Mouse (Mus musculus) telencephalon, adult 2 months (tissue): Measurements from ENCODE around the gene Dkkl1.
A peak's percentile ranks its signal among the peaks of the same experiment; 100 is the strongest.

Experiments
- DNase-seq: peaks from one replicate; pipeline ENCODE4 v3.0.0-alpha.2; 2011; ENCODE audit warnings: low read depth, low spot score

Gene Dkkl1

DNA sequence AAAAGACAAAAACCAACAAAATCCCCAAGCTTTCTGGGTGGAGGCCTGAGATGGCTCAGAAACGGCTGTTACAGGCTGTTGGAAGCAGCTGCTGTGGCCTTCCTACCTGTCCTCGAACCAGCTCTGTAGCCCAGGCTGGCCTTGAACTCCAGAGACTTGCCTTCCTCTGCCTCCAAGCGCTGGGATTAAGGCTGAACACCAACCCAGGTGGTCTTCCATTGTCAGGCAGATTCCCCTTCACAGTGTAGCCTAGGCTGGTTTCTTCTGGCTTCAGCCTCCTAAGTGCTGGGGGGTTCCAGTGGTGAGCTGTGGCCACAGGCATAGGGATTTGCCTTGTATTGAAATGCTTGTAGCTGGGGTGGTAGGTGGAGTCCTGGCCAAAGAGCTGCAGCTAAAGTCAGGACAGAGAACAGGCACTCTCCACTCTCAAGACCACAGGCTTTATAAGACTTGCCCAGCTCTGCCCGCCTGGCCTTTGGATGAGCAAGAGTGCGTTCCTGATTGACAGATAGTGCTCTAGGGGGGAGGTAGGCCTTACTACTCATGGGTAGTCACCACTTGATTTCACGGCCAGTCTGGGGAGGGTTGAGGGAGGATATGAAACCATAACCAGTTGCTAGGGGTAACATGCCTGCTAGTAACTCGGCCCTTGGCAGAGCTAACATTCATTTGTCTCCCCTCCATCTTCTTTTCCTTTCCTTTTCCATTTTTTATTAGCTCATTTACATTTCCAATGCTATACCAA is 17.7 kb upstream of the Dkkl1 start:
- no peak for DNase-seq

DNA sequence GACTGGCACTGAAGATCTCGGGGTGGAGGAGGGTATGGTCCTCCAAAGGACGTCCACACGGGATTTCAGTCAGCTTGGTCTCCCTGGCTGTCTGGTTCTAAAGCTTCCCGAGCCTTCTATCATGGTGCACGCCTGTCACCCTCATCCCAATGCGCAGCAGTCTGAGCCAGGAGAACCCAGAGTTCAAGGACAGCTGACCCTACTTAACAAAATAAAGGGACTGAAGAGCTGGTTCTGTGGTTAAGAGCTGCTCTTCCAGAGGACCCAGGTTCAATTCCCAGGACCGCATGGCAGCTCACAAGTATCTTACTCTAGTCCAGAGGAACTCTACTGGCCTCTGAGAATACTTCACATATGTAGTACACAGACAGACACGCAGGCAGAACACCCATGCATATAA is 17.1 kb upstream of the Dkkl1 start:
- no peak for DNase-seq

DNA sequence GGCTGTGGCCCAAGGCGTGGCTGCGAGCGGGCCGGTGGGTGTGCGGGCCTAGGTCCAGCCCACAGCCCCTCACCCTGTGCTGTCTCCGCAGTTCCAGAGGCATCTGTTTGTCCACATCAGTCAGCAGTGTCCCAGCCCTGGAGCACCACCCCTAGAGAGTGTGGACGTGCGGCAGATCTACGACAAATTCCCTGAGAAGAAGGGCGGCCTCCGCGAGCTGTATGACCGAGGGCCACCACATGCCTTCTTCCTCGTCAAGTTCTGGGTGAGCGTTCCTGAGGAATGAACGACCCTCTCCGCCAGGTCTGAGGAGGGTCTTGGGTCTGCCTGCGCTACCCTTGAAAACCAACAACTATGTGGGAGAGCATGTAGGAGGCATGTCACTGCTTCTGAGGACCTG is 16.6 kb upstream of the Dkkl1 start:
- no peak for DNase-seq

DNA sequence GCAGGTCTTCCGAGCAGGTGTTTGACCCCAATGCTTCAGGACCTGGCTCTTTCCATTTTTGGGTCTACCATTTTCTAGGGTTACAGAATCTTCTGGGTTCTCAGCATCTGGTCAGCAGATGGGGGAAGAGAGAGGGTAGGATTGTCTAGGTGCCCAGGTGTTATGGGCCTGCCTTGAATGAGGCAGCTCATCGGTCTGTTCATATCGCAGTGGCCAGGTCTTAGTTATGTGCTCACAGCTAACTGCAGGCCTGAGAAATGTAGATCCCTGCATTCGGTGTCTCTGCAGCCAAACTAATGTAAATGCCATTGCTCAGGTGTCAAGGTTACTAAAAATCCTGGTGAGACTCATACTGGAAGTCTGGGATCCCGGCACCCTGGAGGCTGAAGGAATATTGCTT is 14.5 kb upstream of the Dkkl1 start:
- no peak for DNase-seq

DNA sequence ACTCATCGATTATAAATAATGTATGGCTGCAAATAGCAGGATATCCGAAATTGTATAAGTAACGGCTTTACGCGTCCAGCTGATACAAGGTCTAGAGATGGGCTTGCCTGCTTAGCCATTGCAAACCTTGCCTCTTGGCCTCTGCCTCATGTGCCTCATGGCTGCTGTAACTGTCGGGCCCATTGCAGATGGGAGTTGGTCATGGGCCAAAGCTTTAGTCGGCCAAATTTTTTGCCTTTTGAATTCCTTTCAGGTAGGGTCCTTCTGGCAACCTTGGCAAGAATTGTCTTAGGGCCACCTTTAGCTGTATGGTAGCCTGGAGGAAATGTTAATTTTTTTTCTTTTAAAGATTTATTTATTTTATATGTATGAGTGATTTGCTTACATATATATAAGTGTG is 12.9 kb upstream of the Dkkl1 start:
- DNase-seq, result no peak

DNA sequence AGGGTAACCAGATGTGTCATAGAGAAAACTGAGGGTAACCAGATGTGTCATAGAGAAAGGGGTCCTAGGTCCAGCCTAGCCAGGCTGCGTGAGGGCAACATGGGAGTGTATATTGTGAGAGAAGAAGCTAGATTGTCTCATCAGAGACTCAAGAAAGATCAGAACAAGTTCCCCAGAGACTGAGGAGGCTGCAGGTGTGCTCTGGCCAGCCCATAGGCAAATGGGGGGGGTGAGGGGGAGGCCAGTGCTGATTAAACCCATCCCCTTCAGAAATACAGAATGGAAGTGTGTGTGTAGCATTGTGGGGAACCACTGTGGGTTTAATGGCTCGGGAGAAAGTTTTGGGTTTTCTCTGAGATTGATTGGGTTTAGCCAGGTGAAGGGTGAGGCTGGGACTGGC is 9.7 kb upstream of the Dkkl1 start:
- no peak for DNase-seq

DNA sequence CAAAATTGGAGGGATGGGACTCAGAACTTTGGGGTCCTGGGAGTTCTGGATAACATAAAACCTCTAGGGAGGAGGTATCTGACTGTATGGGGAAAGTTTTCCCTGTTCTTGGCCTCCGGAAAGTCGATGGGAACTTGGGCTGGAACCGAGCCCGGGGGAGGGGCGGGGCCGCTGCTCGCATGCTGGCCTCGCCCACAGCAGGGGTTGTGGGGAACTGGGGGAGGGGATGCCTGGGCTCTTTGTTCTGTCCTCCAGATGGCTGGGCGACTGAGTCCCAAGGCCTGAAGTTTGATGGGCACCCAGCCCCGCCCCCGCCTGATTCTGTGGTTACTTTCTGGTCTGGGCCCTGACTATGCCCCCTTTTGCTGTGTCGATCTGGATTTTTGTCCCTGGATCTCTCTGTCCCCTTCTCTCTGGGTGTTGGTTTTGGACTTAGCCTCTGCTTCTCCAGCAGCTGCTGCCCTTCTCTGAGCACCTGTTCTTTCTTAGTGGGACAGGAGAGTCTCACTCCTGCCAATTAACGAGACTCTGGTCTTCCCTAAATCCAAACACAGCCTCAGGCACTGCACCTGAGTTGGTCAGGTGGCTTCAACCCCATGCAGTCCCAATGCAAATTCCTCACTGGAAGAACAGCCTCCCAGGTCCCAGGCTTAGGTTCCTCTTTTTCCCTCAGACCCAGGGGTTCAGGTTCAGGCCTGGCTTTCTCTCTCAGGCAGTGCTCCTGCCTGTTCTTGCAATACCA is 4.7 kb upstream of the Dkkl1 start:
- DNase-seq, result no peak

DNA sequence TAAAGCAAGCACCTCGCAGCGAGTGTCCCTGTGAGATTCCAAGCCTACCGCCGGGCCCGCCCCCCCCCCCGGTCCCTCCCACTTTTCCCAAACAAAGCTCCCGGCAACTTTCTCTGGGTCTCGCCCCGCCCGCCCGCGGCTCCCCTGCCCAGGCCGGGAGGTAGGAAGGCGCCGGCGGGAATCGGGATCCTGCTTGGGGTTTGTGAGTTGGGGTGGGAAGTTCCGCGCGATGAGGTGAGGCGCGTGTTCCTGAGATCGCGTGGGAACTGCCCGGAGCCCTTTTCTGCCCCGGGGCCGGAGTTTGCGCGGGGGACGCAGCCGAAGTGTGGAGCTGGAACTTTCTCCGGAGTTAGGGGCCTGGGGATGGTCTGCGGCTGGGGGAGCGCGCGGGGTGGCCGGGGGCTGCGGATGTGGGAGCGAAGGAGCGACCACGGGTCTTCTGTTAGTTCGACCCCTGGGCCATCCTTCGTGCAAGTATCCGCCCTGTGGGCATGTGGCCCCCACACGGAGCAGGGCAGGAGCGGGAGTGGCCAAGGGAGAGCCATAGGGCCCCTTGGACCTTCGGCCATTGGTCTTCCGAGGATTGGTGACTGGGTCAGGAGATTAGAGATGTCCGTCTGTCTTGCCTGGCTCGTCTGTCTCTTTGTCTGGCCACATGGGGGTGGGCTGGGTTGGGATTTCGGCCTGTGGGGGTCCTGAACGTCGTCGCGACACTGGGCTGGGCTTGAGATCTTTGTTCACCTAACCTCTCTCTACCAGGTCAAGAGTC is 3.9 kb upstream of the Dkkl1 start, which contains the start of gene Tead2:
Gene Tead2 (plus strand): TSS at position 81 of the 769 bp plus-strand sequence.
- DNase-seq, result no peak

DNA sequence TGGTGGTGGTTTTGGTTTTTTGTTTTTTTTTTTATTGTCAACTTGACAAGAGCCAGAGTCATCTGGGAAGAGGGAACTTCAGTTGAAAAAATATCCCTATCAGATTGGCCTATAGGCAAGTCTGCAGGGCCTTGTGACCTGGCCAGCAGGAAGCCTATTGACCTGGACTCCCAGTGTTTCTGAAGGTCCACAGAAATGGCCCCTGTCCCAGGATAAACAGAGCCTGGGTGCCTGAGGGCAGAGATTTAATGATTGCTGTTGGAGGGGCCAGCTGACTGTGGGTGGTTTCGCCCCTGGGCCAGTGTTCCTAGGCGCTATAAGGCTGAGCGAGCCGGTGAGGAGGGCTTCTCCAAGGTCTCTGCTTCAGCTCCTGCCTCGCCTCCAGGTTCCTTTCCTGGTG is 1.8 kb upstream of the Dkkl1 start:
- no peak for DNase-seq

DNA sequence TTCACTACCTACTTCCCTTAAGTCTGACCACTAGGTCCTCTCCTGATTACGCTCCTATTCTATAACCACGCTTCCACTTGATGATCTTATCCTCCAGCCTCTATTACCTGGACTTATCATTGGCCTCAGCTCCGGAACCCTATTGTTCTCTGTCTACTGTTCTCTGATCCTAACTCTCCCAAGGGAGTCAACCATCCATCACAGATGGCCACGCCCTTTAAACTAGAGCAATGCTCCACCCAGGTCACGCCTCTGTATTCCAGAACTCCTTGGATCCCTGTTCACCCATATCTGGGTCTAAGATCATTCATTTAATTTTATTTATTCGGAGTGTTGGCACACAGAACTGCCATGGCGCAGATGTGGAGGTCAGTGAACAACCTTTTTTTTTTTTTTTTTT is 409 bp upstream of the Dkkl1 start:
- DNase-seq, result no peak

DNA sequence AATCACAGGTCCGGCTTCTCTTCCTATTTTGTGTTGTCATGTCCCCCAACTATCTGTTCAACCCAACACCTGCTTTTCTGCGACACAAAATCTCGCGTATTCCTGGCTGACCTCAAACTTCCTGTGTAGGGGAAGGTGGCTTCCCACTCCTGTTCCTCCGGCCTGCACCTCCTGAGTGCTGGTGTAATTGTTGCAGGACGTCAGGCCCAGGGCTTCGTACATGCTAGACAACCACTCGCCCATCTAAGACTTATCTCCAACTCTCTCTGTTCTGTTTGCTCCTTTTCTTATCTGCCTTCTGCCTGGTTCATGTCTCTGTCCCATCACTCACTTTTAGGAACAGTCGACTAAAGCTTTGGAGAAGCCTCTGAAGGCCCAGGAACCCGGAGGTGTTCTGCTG is 877 bp downstream of the Dkkl1 start:
- no peak for DNase-seq

DNA sequence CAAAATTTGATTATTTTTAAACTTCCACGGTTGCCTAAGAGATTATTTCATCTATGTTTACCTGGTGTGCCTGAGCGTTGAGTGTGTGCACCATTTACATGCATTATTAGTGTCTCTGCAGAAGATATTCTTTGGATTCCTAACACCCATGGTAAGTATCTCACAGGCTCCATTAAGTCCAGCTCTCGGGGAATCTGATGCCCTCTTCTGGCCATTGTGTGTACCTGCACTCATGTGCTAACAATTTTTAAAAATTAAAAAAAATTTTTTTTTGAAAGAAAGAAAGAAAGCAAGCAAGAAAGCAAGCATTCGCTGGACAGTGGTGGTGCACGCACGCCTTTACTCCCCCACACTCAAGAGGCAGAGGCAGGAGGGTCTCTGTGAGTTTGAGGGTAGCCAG is 3.7 kb downstream of the Dkkl1 start:
- DNase-seq, result no peak

DNA sequence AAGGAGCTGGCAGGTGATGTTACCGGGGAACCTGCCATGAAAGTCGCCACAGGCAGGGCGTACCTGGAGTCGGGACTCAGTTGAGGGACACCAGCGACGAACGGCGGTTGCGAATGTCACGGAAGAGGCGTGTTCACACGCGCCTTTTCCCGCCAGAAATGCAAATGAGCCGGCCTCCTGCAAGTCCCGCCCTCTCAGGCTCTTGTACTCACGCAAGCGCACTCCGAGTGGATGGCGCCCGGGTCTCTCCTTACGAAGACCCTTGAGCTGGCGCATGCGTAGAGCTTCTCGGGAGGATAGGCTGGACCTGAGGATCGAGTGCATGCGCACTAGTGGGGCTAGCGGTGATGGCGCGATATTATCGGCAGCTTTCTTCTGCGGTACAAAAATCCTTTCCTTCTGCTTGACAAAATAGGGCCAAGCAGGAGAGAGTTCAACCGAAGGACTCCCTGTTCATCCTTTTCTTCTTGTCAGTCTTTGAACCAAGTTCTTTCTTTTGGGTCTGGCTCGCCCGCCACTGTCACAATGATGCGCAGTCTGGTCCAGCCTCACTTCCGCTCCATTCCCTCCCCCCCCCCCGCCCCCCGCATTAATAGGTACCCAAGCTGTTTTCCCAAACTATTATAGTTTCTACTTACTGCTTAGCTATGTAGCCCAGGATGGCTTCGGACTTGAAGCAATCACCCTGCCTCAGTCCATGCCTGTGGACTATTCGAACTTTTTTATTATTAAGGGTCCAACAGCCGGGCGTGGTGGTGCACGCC is 7.4 kb downstream of the Dkkl1 start, which contains the start of gene Ccdc155:
Gene Ccdc155 (minus strand): TSS at position 513 of the 764 bp plus-strand sequence.
- DNase-seq, result peak; percentile 95

DNA sequence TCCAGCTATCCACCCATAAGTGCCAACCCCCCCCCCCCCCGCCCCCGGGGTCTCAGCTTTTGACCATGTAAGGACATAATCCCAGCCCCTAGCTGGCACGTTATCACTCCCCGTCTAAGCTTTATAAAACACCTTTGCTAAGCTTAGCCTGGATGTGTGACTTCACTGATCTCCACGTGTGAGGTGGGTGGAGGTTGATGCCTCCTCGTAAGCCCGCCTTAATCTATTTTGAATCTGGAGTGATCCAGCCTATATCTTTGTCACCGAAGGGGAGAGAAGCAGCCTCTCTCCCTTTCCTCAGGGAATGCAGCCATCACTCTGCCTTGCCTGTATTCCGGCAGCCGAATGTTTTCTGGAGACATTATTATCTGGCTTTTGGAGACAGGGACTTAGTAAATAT is 9.3 kb downstream of the Dkkl1 start:
- DNase-seq, result peak; percentile 75

DNA sequence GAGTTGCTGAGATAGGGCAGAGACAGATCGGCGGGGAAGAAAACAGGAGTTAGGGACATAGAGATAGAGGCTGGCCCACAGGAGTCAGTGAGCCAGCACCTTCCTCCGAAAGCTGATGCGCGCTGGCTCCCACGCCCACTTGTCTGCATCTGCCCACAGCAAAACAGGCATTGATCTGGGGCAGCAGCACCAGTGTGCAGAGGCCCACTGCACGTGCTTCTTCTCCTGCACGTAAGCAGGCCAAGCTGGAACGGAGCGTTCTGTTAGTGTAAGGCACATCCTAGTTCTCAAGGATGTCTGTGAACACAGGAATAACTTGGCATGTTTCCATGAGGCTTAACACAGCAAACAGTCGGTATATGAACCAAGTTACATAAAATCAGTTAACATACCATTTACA is 13.0 kb downstream of the Dkkl1 start:
- DNase-seq, result no peak

DNA sequence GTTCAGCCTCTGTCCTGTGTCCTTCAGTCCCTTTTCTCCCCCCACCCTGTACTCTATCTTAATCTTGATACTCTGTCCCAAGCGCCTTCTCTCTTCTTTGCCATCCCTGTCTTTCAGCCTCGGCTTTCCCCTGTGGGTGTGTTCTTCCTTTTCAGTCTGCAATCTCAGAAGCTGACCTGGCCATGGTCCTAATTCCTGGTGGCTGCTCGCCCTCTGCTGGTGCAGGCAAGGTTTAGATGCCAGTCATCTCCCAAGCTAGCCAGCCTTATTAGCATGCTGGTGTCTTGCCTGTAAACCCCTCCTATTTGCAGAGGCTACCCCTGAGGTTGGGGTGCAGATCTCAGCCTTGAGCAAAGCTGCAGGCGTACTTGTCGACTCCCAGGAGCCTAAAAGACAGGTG is 13.5 kb downstream of the Dkkl1 start:
- no peak for DNase-seq

DNA sequence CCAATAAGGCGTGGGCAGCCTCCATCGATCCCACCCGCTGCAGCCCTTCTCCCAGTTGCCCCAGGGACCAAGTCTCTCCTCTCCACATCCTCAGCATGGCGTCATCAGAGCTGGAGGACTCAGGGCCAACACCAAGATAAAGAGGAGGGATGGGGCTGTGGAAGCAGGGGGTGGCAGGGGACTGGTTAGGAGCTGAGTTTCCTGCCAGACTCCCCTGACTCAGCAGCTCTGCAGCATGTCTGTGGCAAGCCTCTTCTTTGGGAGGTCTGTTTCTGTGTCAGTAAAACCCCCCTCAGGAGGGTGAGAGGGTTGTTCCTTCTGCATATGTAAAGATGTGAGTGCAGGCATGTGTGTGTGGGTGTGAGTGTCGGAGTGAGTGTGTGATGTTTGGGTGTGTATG is 15.0 kb downstream of the Dkkl1 start:
- DNase-seq, result no peak

DNA sequence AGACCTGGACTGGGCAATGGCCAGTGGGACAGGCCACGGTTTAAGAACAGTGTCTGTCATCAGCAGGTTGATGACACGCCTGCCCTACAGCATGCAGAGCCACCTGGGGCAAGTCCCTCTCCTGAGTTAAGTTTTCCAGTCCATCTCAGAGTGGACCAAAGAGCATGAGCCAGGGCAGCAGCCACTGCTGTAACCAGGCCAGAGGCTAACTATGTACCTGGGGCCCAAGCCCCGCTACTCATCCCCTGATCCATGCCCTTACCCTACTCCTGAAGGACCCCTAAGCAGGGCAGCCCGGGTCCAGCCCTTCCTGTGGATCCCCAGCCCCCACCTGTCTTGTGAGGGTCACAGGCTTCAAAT is 15.8 kb downstream of the Dkkl1 start:
- no peak for DNase-seq

DNA sequence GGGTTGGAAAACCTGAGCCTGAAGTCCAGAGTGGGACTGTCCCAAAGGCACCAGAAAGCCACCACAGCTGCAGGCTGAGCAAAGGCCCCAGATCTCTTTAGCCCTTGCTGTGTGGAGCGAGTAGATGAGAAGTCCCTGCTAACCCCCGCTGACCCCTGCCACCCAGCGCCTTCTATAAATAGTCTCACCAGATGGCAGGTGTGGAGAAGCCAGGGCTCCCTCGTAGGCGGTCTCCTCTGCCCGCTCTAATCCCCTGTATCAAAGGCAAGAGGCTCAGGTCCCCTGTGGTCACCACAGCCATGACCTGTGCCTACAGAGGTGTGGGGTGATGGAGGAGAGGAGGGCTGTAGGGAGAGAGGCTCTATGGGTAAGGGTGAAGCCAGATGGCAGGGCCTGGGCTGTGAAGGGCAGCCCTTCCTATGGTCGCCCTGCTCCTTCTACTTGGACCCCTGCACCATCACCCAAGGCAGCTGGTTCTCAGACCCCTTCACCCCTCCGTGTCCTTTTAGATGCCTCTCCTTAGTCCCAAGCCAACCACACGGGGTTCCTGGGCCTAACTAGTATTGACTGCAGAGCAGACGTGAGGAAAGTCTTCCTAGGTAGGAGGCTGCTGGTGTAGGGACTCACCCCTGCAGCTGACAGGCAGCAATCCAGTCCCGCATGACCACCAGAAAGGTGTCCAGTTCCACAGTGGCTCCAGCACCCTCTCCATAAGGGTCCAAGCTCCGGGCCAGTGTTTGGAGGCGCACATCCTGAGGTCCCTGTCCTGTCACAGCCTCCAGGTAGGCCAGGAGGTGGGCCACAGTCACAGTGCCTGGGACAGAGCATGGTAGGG is 16.4 kb downstream of the Dkkl1 start:
- DNase-seq, result no peak

DNA sequence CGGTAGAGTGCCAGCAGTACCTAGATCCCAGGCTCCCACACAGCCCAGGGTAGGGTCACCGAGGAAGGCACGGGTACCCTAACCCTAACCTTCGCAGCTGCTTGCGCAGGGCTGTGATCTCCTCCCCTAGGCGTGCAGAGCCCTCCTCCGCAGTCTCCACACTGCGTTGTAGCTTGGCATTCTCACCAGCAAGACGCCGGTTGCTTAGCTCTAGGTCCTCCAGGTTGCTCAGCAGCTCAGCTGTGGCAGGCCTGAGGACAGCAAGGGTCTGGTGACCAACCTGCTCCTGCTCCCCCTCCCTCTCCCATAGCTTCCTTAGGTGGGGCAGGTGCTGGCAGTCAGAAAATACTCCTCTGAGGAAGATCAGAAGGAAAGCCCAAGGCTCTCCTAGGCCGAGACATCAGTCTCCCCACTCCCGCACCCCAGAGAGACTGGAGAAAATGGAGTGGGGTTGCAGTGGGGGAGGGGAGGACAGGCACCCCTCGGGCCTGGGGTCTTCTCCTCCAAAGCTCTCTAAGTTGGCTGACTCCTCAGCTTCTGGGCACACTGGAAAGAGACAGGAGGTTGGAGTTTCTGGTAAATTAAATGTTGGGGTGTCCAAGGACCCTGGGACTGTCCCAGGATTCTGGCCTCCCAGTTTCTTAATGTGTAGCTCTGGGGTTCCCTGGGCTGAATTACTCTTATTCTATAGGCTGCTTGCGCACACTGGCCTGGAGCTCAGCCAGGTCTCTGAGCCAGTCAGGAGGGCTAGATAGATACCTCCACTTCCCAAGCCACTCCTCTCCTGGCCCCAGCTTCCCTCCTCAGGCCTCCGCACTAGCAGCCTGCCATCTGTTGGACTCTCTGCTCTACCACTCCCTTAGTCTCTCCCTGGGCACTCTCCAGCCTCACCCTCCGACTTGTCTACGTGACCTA is 17.8 kb downstream of the Dkkl1 start:
- DNase-seq, result no peak
